Mouse (Mus musculus): ENCODE results near the gene Angptl2. TPM values are rescaled to one million over a fixed set of nuclear protein-coding genes. Genes with fewer than 3 reads are reported as not detected.
A peak's percentile ranks its signal among the peaks of the same experiment; 100 is the strongest.

The Angptl2 gene
- polyA plus RNA-seq, 1 experiment from 2014 or later: 12.0 TPM

- no peaks in the 10 kb centered on the region for H3K4me1 ChIP-seq
- no peak overlapping the region for H3K9ac ChIP-seq (replicated peaks)
- no peak overlapping the region for H3K4me3 ChIP-seq (replicated peaks)
- H3K4me2 ChIP-seq: no peak overlapping the region
- H3K36me3 ChIP-seq: peaks cover 14% of the 10 kb centered on the region
- no peaks in the 10 kb centered on the region for H3K9me3 ChIP-seq (replicated peaks)
- ATAC-seq (ENCODE audit: low FRiP score): no peak
- 83% methylated on average over 10 of the region's 10 CpGs for WGBS
- H3K27me3 ChIP-seq (replicated peaks): no peaks in the 10 kb centered on the region
- H3K27ac ChIP-seq (replicated peaks): no peak overlapping the region
These were observed 63.9 kb downstream of the Angptl2 start for GRCm38 (mm10) chr2:33279758-33280157.

GRCm38 (mm10) chr2:33280525-33280924 is 64.7 kb downstream of the Angptl2 start:
- H3K4me1 ChIP-seq: no peaks in the 10 kb centered on the region
- H3K4me2 ChIP-seq: no peak overlapping the region
- H3K27me3 ChIP-seq (replicated peaks): no peaks in the 10 kb centered on the region
- 91% methylated on average over 2 of the region's 2 CpGs for WGBS
- no peak overlapping the region for H3K4me3 ChIP-seq (replicated peaks)
- no peak for ATAC-seq (ENCODE audit: low FRiP score)
- H3K9me3 ChIP-seq (replicated peaks): no peaks in the 10 kb centered on the region
- peaks cover 14% of the 10 kb centered on the region for H3K36me3 ChIP-seq
- no peak overlapping the region for H3K9ac ChIP-seq (replicated peaks)
- no peak overlapping the region for H3K27ac ChIP-seq (replicated peaks)

DNA sequence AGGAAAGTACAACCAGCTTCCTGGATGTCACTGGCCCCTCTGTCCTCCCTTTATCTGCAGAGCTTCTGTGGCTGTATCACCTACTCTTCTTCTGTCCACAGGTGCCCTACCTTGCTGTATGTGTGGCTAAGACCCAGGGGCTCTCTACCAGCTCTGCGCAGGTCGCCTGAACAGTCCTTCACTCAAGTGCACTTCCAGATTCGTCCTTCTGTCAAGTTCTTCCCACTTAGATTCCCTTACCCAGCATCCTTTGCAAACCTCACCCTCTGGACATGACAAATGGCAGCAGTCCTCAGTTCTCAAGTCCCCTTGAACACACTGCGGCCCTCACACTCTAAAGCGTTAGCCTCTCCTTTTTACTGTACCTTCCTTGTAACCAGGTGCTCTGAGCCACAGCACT is 65.9 kb downstream of the Angptl2 start:
- Histone ChIP-seq H3K4me1 (no peaks in the 10 kb centered on the region), H3K27me3 (replicated peaks) (no peaks in the 10 kb centered on the region), H3K27ac (replicated peaks) (no peak overlapping the region), H3K9ac (replicated peaks) (no peak overlapping the region), H3K36me3 (peaks cover 14% of the 10 kb centered on the region), H3K9me3 (replicated peaks) (no peaks in the 10 kb centered on the region), H3K4me2 (no peak overlapping the region), H3K4me3 (replicated peaks) (no peak overlapping the region)
- no peak for ATAC-seq (ENCODE audit: low FRiP score)
- 86% methylated on average over 5 of the region's 5 CpGs for WGBS

GRCm38 (mm10) chr2:33282877-33283276 is 67.0 kb downstream of the Angptl2 start:
- H3K27ac ChIP-seq (replicated peaks): peak overlapping the region; percentile 51; the same call in 1 of the 2 replicates
- ATAC-seq (ENCODE audit: low FRiP score): no peak
- 74% methylated on average over 4 of the region's 4 CpGs for WGBS

GRCm38 (mm10) chr2:33283674-33284073 is 67.8 kb downstream of the Angptl2 start:
- H3K9ac ChIP-seq (replicated peaks): no peak overlapping the region
- peaks cover 24% of the 10 kb centered on the region for H3K36me3 ChIP-seq
- 78% methylated on average over 2 of the region's 2 CpGs for WGBS
- H3K4me3 ChIP-seq (replicated peaks): no peak overlapping the region
- no peaks in the 10 kb centered on the region for H3K27me3 ChIP-seq (replicated peaks)
- no peak for ATAC-seq (ENCODE audit: low FRiP score)
- H3K27ac ChIP-seq (replicated peaks): no peak overlapping the region
- H3K4me1 ChIP-seq: no peaks in the 10 kb centered on the region
- H3K9me3 ChIP-seq (replicated peaks): no peaks in the 10 kb centered on the region
- H3K4me2 ChIP-seq: no peak overlapping the region

More at GRCm38 (mm10) chr2:33282877-33283276, 67.0 kb downstream of the Angptl2 start:
- H3K9ac ChIP-seq (replicated peaks): no peak overlapping the region
- no peak overlapping the region for H3K4me3 ChIP-seq (replicated peaks)
- H3K27me3 ChIP-seq (replicated peaks): no peaks in the 10 kb centered on the region
- H3K9me3 ChIP-seq (replicated peaks): no peaks in the 10 kb centered on the region
- H3K36me3 ChIP-seq: peaks cover 21% of the 10 kb centered on the region
- no peaks in the 10 kb centered on the region for H3K4me1 ChIP-seq
- no peak overlapping the region for H3K4me2 ChIP-seq

DNA sequence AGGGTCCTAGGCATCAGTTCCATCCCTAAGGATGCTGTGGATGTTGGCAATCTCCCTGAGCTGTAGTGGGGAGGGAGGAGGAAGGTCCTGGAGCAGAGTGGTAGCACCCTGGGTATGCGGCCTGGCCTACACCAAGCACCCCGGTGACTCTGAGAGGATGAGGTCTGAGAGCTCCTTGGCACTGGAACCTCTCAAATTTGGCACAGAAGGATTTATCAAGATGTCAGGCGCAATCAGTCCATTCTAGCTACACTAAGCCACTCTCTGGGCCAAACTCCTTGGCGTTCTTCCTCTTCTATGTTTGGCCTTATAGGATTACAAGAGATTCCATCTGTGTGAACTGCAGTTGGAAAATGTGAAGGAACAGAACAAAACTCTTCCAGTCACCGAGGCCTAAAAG is 73.0 kb downstream of the Angptl2 start:
- no peak overlapping the region for H3K4me2 ChIP-seq
- H3K27me3 ChIP-seq (replicated peaks): no peaks in the 10 kb centered on the region
- WGBS: 96% methylated on average over 5 of the region's 5 CpGs
- peaks cover 5% of the 10 kb centered on the region; the same call in 1 of the 2 replicates for H3K4me1 ChIP-seq
- ATAC-seq (ENCODE audit: low FRiP score): no peak
- H3K27ac ChIP-seq (replicated peaks): no peak overlapping the region
- H3K36me3 ChIP-seq: peaks cover 29% of the 10 kb centered on the region
- H3K9me3 ChIP-seq (replicated peaks): no peaks in the 10 kb centered on the region
- no peak overlapping the region for H3K4me3 ChIP-seq (replicated peaks)
- no peak overlapping the region for H3K9ac ChIP-seq (replicated peaks)

DNA sequence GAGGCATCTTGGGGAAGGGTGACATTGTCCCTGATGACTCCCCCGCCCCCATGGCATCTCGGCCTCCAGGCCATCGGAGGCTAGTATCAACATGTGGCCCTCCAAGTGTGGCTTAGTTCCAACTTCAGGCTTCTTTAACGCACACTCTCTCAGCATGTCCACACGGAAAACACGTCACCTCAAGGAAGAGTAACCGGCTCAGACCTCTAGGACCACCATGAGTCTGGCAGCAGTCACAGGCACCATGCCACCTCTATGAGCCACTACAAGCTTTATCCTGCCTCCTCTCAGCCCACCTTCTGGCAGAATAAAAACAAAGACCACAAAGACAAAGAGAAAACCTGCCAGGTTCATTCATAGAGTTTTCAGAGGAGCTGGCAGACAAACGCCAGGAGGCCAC is 74.6 kb downstream of the Angptl2 start:
- Histone ChIP-seq H3K9ac (replicated peaks) (no peak overlapping the region), H3K4me3 (replicated peaks) (no peak overlapping the region), H3K27ac (replicated peaks) (no peak overlapping the region), H3K9me3 (replicated peaks) (no peaks in the 10 kb centered on the region), H3K4me2 (no peak overlapping the region), H3K4me1 (peaks cover 5% of the 10 kb centered on the region; the same call in 1 of the 2 replicates), H3K36me3 (peaks cover 25% of the 10 kb centered on the region), H3K27me3 (replicated peaks) (no peaks in the 10 kb centered on the region)
- WGBS: 88% methylated on average over 8 of the region's 8 CpGs
- no peak for ATAC-seq (ENCODE audit: low FRiP score)

- Histone ChIP-seq H3K9me3 (replicated peaks) (no peaks in the 10 kb centered on the region), H3K27ac (replicated peaks) (no peak overlapping the region), H3K9ac (replicated peaks) (no peak overlapping the region), H3K27me3 (replicated peaks) (no peaks in the 10 kb centered on the region), H3K4me3 (replicated peaks) (no peak overlapping the region), H3K4me1 (peaks cover 5% of the 10 kb centered on the region; the same call in 1 of the 2 replicates), H3K36me3 (peaks cover 29% of the 10 kb centered on the region), H3K4me2 (no peak overlapping the region)
- ATAC-seq (ENCODE audit: low FRiP score): no peak
- WGBS: 91% methylated on average over 2 of the region's 2 CpGs
These were observed 76.2 kb downstream of the Angptl2 start for GRCm38 (mm10) chr2:33292057-33292456.

GRCm38 (mm10) chr2:33295115-33295514 is 79.2 kb downstream of the Angptl2 start:
- Histone ChIP-seq H3K4me3 (replicated peaks) (no peak overlapping the region), H3K27me3 (replicated peaks) (no peaks in the 10 kb centered on the region), H3K36me3 (peaks cover 17% of the 10 kb centered on the region; the same call in 1 of the 2 replicates), H3K9me3 (replicated peaks) (no peaks in the 10 kb centered on the region), H3K27ac (replicated peaks) (no peak overlapping the region), H3K9ac (replicated peaks) (no peak overlapping the region), H3K4me1 (peaks cover 8% of the 10 kb centered on the region), H3K4me2 (no peak overlapping the region)
- no peak for ATAC-seq (ENCODE audit: low FRiP score)
- 90% methylated on average over 5 of the region's 5 CpGs for WGBS

Other genes with a start within 250 kb of the Angptl2 start
- gene Slc2a8, start 234.0 kb upstream of the Angptl2 start, polyA plus RNA-seq (2015; fragmentation: Nextera tagmentation; extraction: Ambion mirVana): 24.7 and 27.6 TPM in 2 replicates
- 49.6 and 62.3 TPM in 2 replicates for gene Garnl3, start 84.4 kb upstream of the Angptl2 start, polyA plus RNA-seq (2015; fragmentation: Nextera tagmentation; extraction: Ambion mirVana)
- gene Ralgps1, start 155.4 kb downstream of the Angptl2 start, polyA plus RNA-seq (2015; fragmentation: Nextera tagmentation; extraction: Ambion mirVana): 31.6 and 34.9 TPM in 2 replicates
- gene Zbtb34, start 215.3 kb downstream of the Angptl2 start, polyA plus RNA-seq (2015; fragmentation: Nextera tagmentation; extraction: Ambion mirVana): 6.8 and 7.0 TPM in 2 replicates